Mouse (Mus musculus) small intestine, adult 2 months (tissue): Measurements from ENCODE around the gene Slc35a3.

Source experiments
- CTCF ChIP-seq: fragments of 200-500 bp; IDR thresholded peaks from 2 replicates; pipeline ENCODE4 v1.5.1; 2012; ENCODE audit warnings: low read depth, mild to moderate bottlenecking, control low read depth, inconsistent platforms, low read length, moderate library complexity, mixed read lengths; ENCODE audit not compliant: insufficient replicate concordance, insufficient read length; ENCODE audit errors: extremely low read depth
- POLR2A ChIP-seq: fragments of 200-500 bp; IDR thresholded peaks from 2 replicates; pipeline ENCODE4 v1.6.1; 2012; ENCODE audit warnings: low read depth, mild to moderate bottlenecking, control low read depth, inconsistent platforms, low read length, moderate library complexity

GRCm38 (mm10) chr3:116622641-116623040, 90.0 kb downstream of the Slc35a3 start:
- TF ChIP-seq CTCF (no peak), POLR2A (no peak)
